ENCODE assay signal across 15 mouse cellular contexts in the genomic region with DNA sequence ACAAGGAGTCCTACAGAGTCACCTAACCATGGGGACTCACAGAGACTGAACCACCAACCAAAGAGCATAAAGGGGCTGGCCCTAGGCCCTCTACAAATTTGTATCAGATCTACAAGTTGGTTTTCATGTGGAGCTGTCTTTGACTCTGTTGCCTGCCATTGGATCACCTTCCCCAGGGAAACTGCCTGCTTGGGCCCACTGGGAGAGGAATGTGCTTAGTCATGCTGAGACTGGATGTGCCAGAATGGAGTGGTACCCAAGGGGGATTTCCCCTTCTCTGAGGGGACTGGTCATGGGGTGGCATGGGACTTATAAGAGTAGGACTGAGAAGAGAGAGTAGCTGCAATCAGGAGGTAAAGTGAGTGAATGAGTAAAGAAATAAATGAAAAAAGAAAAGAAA.
"Had no signal": no experiment of that assay in that cellular context is flagged by ENCODE, and none has a peak within 500 bp of the region (broad histone marks: within the 10 kb centered on the region; RNA-seq: fewer than 3 reads in every experiment).

No protein-coding gene starts in this region.

- H3K4me3 ChIP-seq: layer of hippocampus, adult 2 months; limb, embryonic 13.5 days; liver, embryonic 15.5 days; midbrain, embryonic 10.5 days; midbrain, embryonic 15.5 days had no signal

- H3K36me3 ChIP-seq: limb, embryonic 13.5 days; liver, embryonic 15.5 days; midbrain, embryonic 10.5 days; midbrain, embryonic 15.5 days had no signal

- H3K9ac ChIP-seq: limb, embryonic 13.5 days; liver, embryonic 15.5 days; midbrain, embryonic 15.5 days had no signal

- H3K4me1 ChIP-seq: limb, embryonic 13.5 days; liver, embryonic 15.5 days; midbrain, embryonic 10.5 days; midbrain, embryonic 15.5 days had no signal

- H3K4me2 ChIP-seq: limb, embryonic 13.5 days; liver, embryonic 15.5 days; midbrain, embryonic 15.5 days had no signal

- ATAC-seq: lung, postnatal 0 days; midbrain, embryonic 15.5 days had no signal

- H3K9me3 ChIP-seq: limb, embryonic 13.5 days; liver, embryonic 15.5 days; midbrain, embryonic 10.5 days; midbrain, embryonic 15.5 days had no signal

- H3K27me3 ChIP-seq: limb, embryonic 13.5 days; liver, embryonic 15.5 days; midbrain, embryonic 15.5 days had no signal

- H3K27ac ChIP-seq: layer of hippocampus, adult 2 months; limb, embryonic 13.5 days; liver, embryonic 15.5 days; midbrain, embryonic 10.5 days; midbrain, embryonic 15.5 days had no signal

- DNase-seq: kidney, postnatal 10 days; kidney, postnatal 4 days; left cerebral cortex, postnatal 4 days; lung, adult 2 months; lung, postnatal 36 days; right cerebral cortex, adult 18-20 months; spleen, adult 18-20 months; thymus, adult 18-20 months; thymus, postnatal 14 days had no signal
